Mouse (Mus musculus): Measurements from ENCODE around the gene Ecm2. TPM values are rescaled to one million over a fixed set of nuclear protein-coding genes. Genes with fewer than 3 reads are reported as not detected.

Ecm2 gene
- polyA plus RNA-seq, 1 experiment, result 0.19 TPM

- Histone ChIP-seq H3K4me1 (ENCODE audit: control insufficient read depth, insufficient read depth, insufficient read length, low read length) (no peaks in the 10 kb centered on the region), H3K27ac (ENCODE audit: insufficient read depth, low read depth, low read length) (no peak overlapping the region), H3K36me3 (ENCODE audit: control insufficient read depth, insufficient read depth, low read length) (peaks cover 14% of the 10 kb centered on the region), H3K4me3 (ENCODE audit: low read depth, low read length) (no peak overlapping the region), H3K27me3 (ENCODE audit: control insufficient read depth, insufficient read depth, low read length) (no peaks in the 10 kb centered on the region)
- TF ChIP-seq CTCF (IDR thresholded peaks at IDR 0.05; ENCODE audit: extremely low read depth, insufficient read length, insufficient replicate concordance, low read depth, low read length), result no peak
- 72% methylated on average over 2 of the region's 2 CpGs for WGBS
These were observed 37.0 kb upstream of the Ecm2 start for GRCm38 (mm10) chr13:49467585-49467984.

GRCm38 (mm10) chr13:49469002-49469401, 35.6 kb upstream of the Ecm2 start:
- TF ChIP-seq CTCF (IDR thresholded peaks at IDR 0.05; ENCODE audit: extremely low read depth, insufficient read length, insufficient replicate concordance, low read depth, low read length) (no peak), POLR2A (IDR thresholded peaks at IDR 0.05; ENCODE audit: low read depth, low read length) (no peak)
- Histone ChIP-seq H3K27me3 (ENCODE audit: control insufficient read depth, insufficient read depth, low read length) (no peaks in the 10 kb centered on the region), H3K4me1 (ENCODE audit: control insufficient read depth, insufficient read depth, insufficient read length, low read length) (no peaks in the 10 kb centered on the region), H3K4me3 (ENCODE audit: low read depth, low read length) (no peak overlapping the region), H3K36me3 (ENCODE audit: control insufficient read depth, insufficient read depth, low read length) (peaks cover 12% of the 10 kb centered on the region), H3K27ac (ENCODE audit: insufficient read depth, low read depth, low read length) (no peak overlapping the region)
- WGBS, result 83% methylated on average over 5 of the region's 5 CpGs

- Histone ChIP-seq H3K36me3 (ENCODE audit: control insufficient read depth, insufficient read depth, low read length) (peaks cover under 1% of the 10 kb centered on the region; the same call in 1 of the 2 replicates), H3K27me3 (ENCODE audit: control insufficient read depth, insufficient read depth, low read length) (no peaks in the 10 kb centered on the region), H3K4me1 (ENCODE audit: control insufficient read depth, insufficient read depth, insufficient read length, low read length) (no peaks in the 10 kb centered on the region), H3K4me3 (ENCODE audit: low read depth, low read length) (no peak overlapping the region), H3K27ac (ENCODE audit: insufficient read depth, low read depth, low read length) (no peak overlapping the region)
- TF ChIP-seq POLR2A (IDR thresholded peaks at IDR 0.05; ENCODE audit: low read depth, low read length) (no peak), CTCF (IDR thresholded peaks at IDR 0.05; ENCODE audit: extremely low read depth, insufficient read length, insufficient replicate concordance, low read depth, low read length) (no peak)
- WGBS, result 79% methylated on average over 4 of the region's 4 CpGs
These were observed 34.3 kb upstream of the Ecm2 start for GRCm38 (mm10) chr13:49470319-49470718.

- WGBS, result 58% methylated on average over 4 of the region's 4 CpGs
- no peak for TF ChIP-seq CTCF (IDR thresholded peaks at IDR 0.05; ENCODE audit: extremely low read depth, insufficient read length, insufficient replicate concordance, low read depth, low read length)
- no peak for TF ChIP-seq POLR2A (IDR thresholded peaks at IDR 0.05; ENCODE audit: low read depth, low read length)
- H3K4me3 ChIP-seq (ENCODE audit: low read depth, low read length), result no peak overlapping the region
- H3K27me3 ChIP-seq (ENCODE audit: control insufficient read depth, insufficient read depth, low read length), result no peaks in the 10 kb centered on the region
- H3K27ac ChIP-seq (ENCODE audit: insufficient read depth, low read depth, low read length), result no peak overlapping the region
- H3K4me1 ChIP-seq (ENCODE audit: control insufficient read depth, insufficient read depth, insufficient read length, low read length), result no peaks in the 10 kb centered on the region
- no peaks in the 10 kb centered on the region for H3K36me3 ChIP-seq (ENCODE audit: control insufficient read depth, insufficient read depth, low read length)
These were observed 33.8 kb upstream of the Ecm2 start for GRCm38 (mm10) chr13:49470806-49471205.

DNA sequence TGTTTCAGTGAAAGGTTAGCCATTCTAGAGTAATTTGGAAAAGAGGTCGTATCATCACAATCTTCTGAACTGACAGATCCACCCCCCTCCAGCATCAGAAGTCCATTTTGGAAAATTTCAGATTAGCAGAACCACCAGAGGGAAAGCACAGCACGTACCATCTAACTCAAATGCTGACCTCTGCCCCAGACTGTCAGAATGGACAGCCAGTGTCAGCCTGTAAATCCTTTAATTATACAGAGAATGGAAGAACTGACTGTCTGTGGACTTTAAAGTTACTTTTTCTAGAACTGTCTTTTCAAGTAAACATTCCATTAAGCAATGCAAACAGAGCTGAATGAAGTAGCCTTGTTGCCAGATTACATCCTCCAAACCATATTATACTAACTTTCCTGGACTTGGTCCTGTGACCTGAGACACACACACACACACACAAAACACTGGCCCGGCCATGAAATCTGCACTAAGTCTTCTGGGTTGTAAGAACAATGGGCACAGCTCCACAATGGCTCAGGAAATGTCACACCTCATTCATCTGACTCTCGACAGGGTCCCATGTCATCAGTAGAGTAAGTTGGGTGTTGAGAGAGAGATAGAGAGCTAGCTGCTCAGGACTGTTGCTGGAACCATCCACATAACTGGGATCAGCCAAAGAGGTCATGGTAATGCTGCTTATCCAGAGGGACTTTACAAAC, 32.5 kb upstream of the Ecm2 start:
- Histone ChIP-seq H3K4me1 (ENCODE audit: control insufficient read depth, insufficient read depth, insufficient read length, low read length) (no peaks in the 10 kb centered on the region), H3K27me3 (ENCODE audit: control insufficient read depth, insufficient read depth, low read length) (no peaks in the 10 kb centered on the region), H3K36me3 (ENCODE audit: control insufficient read depth, insufficient read depth, low read length) (no peaks in the 10 kb centered on the region), H3K27ac (ENCODE audit: insufficient read depth, low read depth, low read length) (no peak overlapping the region), H3K4me3 (ENCODE audit: low read depth, low read length) (no peak overlapping the region)
- TF ChIP-seq POLR2A (IDR thresholded peaks at IDR 0.05; ENCODE audit: low read depth, low read length) (no peak), CTCF (IDR thresholded peaks at IDR 0.05; ENCODE audit: extremely low read depth, insufficient read length, insufficient replicate concordance, low read depth, low read length) (no peak)
- 68% methylated on average over 4 of the region's 4 CpGs for WGBS

DNA sequence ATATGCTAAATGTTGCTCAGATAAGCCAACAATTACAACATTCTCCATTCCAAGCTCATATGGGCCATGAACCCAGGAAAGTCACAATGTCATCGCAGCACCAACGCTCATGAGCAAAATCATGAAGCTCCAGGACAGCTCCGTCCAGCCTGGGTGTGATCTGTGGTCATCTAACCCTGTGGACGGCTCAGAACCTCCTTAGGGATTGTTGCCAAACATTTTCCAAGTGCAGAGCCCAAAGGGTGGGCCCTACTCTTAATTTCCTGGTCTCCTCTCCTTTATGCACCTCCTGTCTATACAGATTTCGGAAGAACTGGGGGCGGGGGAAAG, 32.0 kb upstream of the Ecm2 start:
- no peaks in the 10 kb centered on the region for H3K36me3 ChIP-seq (ENCODE audit: control insufficient read depth, insufficient read depth, low read length)
- TF ChIP-seq POLR2A (IDR thresholded peaks at IDR 0.05; ENCODE audit: low read depth, low read length), result no peak
- no peak for TF ChIP-seq CTCF (IDR thresholded peaks at IDR 0.05; ENCODE audit: extremely low read depth, insufficient read length, insufficient replicate concordance, low read depth, low read length)
- H3K27ac ChIP-seq (ENCODE audit: insufficient read depth, low read depth, low read length), result no peak overlapping the region
- H3K4me1 ChIP-seq (ENCODE audit: control insufficient read depth, insufficient read depth, insufficient read length, low read length), result no peaks in the 10 kb centered on the region
- WGBS, result 97% methylated on average over 6 of the region's 6 CpGs
- no peak overlapping the region for H3K4me3 ChIP-seq (ENCODE audit: low read depth, low read length)
- H3K27me3 ChIP-seq (ENCODE audit: control insufficient read depth, insufficient read depth, low read length), result no peaks in the 10 kb centered on the region

- Histone ChIP-seq H3K27me3 (ENCODE audit: control insufficient read depth, insufficient read depth, low read length) (no peaks in the 10 kb centered on the region), H3K4me3 (ENCODE audit: low read depth, low read length) (no peak overlapping the region), H3K36me3 (ENCODE audit: control insufficient read depth, insufficient read depth, low read length) (no peaks in the 10 kb centered on the region), H3K27ac (ENCODE audit: insufficient read depth, low read depth, low read length) (no peak overlapping the region), H3K4me1 (ENCODE audit: control insufficient read depth, insufficient read depth, insufficient read length, low read length) (no peaks in the 10 kb centered on the region)
- WGBS, result 87% methylated on average over 3 of the region's 3 CpGs
- TF ChIP-seq POLR2A (IDR thresholded peaks at IDR 0.05; ENCODE audit: low read depth, low read length) (no peak), CTCF (IDR thresholded peaks at IDR 0.05; ENCODE audit: extremely low read depth, insufficient read length, insufficient replicate concordance, low read depth, low read length) (no peak)
These were observed 26.7 kb upstream of the Ecm2 start for GRCm38 (mm10) chr13:49477887-49478286.

All from small intestine, adult 2 months (tissue).